Mouse (Mus musculus): ENCODE data around the gene Ush2a.

- TF ChIP-seq POLR2A (IDR thresholded peaks at IDR 0.05; ENCODE audit: control insufficient read depth in 1 of 2, insufficient read depth in 1 of 2, low read depth in 1 of 2, low read length in 2 of 2, poor library complexity in 1 of 2) (no peak), MXI1 (IDR thresholded peaks at IDR 0.05; ENCODE audit: low read depth, low read length) (no peak), CTCF (IDR thresholded peaks at IDR 0.05 in 2 of 3, conservative IDR thresholded peaks at IDR 0.05 in 1 of 3; ENCODE audit: control insufficient read depth in 1 of 3, insufficient read depth in 1 of 3, low read depth in 2 of 3, low read length in 3 of 3, poor library complexity in 1 of 3, severe bottlenecking in 1 of 3) (no peak), BHLHE40 (IDR thresholded peaks at IDR 0.05; ENCODE audit: borderline replicate concordance, low read depth, low read length) (no peak)
Observed at GRCm38 (mm10) chr1:188330406-188330805, 68.6 kb downstream of the Ush2a start.

All from MEL (cell line).